Mouse (Mus musculus) layer of hippocampus, postnatal 36 days (tissue): Measurements from ENCODE around the gene Mid1. TPM values are rescaled to one million over a fixed set of nuclear protein-coding genes. Genes with fewer than 3 reads are reported as not detected.
A peak's percentile ranks its signal among the peaks of the same experiment; 100 is the strongest.
"Not testable (repeated sequence)": the region's sequence is repeated elsewhere in the genome, so short reads cannot be mapped to it uniquely, and the experiment has no call there.

Experiments used
- DNase-seq, 2 experiments: peaks; one replicate each; pipeline ENCODE4 v3.0.0; 2022
- total RNA-seq, 2 experiments: library from RNA; stranded (reverse); gene quantifications; 2 replicates each; pipeline ENCODE4 v1.2.3; 2021

The Mid1 gene
- total RNA-seq, 2 experiments from 2014 or later, result 18.3 to 33.6 TPM

- not testable (repeated sequence) for DNase-seq
Observed at GRCm38 (mm10) chrX:169989219-169989595, 304.2 kb downstream of the Mid1 start.

- DNase-seq, result peak; percentile 85 to 86
Observed at GRCm38 (mm10) chrX:169989691-169990631, 305.0 kb downstream of the Mid1 start.

GRCm38 (mm10) chrX:169991128-169991873 is 306.3 kb downstream of the Mid1 start:
- DNase-seq, result peak; percentile 93

GRCm38 (mm10) chrX:169992086-169992930 is 307.3 kb downstream of the Mid1 start:
- not testable (repeated sequence) for DNase-seq

- peak in 1 of 2 experiments; percentile 31 for DNase-seq
Observed at GRCm38 (mm10) chrX:169992951-169993547, 308.1 kb downstream of the Mid1 start.

GRCm38 (mm10) chrX:169994011-169994865 is 309.2 kb downstream of the Mid1 start:
- DNase-seq, result peak in 1 of 2 experiments; percentile 63

- DNase-seq, result peak in 1 of 2 experiments; percentile 22
Observed at GRCm38 (mm10) chrX:169994866-169995711, 310.1 kb downstream of the Mid1 start.

- DNase-seq, result peak in 1 of 2 experiments; percentile 38
Observed at GRCm38 (mm10) chrX:169995909-169996521, 311.0 kb downstream of the Mid1 start.

- DNase-seq, result peak; percentile 89 to 91
Observed at GRCm38 (mm10) chrX:169996926-169997325, 311.9 kb downstream of the Mid1 start.

GRCm38 (mm10) chrX:169997456-169997853 is 312.5 kb downstream of the Mid1 start:
- DNase-seq, result not testable (repeated sequence)

- DNase-seq, result peak; percentile 99 to 100
Observed at GRCm38 (mm10) chrX:169997854-169998456, 313.0 kb downstream of the Mid1 start.

GRCm38 (mm10) chrX:169998559-169999219 is 313.7 kb downstream of the Mid1 start:
- not testable (repeated sequence) for DNase-seq

- peak in 1 of 2 experiments; percentile 42 for DNase-seq
Observed at GRCm38 (mm10) chrX:169999226-169999883, 314.4 kb downstream of the Mid1 start.

GRCm38 (mm10) chrX:169999912-170000641 is 315.1 kb downstream of the Mid1 start:
- DNase-seq, result not testable (repeated sequence)

- DNase-seq, result not testable (repeated sequence)
Observed at GRCm38 (mm10) chrX:170000642-170001387, 315.8 kb downstream of the Mid1 start.

GRCm38 (mm10) chrX:170001388-170001695 is 316.3 kb downstream of the Mid1 start:
- DNase-seq, result not testable (repeated sequence)
